Mouse (Mus musculus) stomach, embryonic 14.5 days (tissue): ENCODE results near the gene Haspin. TPM values are rescaled to one million over a fixed set of nuclear protein-coding genes. Genes with fewer than 3 reads are reported as not detected.
"Not testable (repeated sequence)": the region's sequence is repeated elsewhere in the genome, so short reads cannot be mapped to it uniquely, and the experiment has no call there.

Experiments used
- ATAC-seq: fragments of 200-750 bp; cut with Nextera tagmentation; 2 replicates; pipeline ENCODE4 v1.8.0; 2017; ENCODE audit warnings: low read depth, moderate TSS enrichment; ENCODE audit not compliant: insufficient number of reproducible peaks, insufficient read depth, low FRiP score
- H3K27ac ChIP-seq: fragments of 300-500 bp; sonication (generic); 2 replicates; pipeline ENCODE4 v1.5.1; 2014; ENCODE audit warnings: mild to moderate bottlenecking, low read length, moderate library complexity, mixed read lengths
- H3K27me3 ChIP-seq: fragments of 300-500 bp; sonication (generic); 2 replicates; pipeline ENCODE4 v1.6.1; 2014; ENCODE audit warnings: low read length, control low read depth, mixed read lengths; ENCODE audit not compliant: control insufficient read depth, insufficient read depth
- H3K36me3 ChIP-seq: fragments of 300-500 bp; sonication (generic); 2 replicates; pipeline ENCODE4 v1.6.1; 2014; ENCODE audit warnings: mild to moderate bottlenecking, control low read depth, low read length, moderate library complexity, mixed read lengths; ENCODE audit not compliant: control insufficient read depth, insufficient read depth
- H3K4me1 ChIP-seq: fragments of 300-500 bp; sonication (generic); 2 replicates; pipeline ENCODE4 v1.6.1; 2014; ENCODE audit warnings: low read length, control low read depth, mixed read lengths; ENCODE audit not compliant: control insufficient read depth, insufficient read depth
- H3K4me2 ChIP-seq: fragments of 300-500 bp; sonication (generic); replicated peaks from 2 replicates; pipeline ENCODE4 v1.6.1; 2014; ENCODE audit warnings: low read depth, low read length, control low read depth
- H3K4me3 ChIP-seq: fragments of 300-500 bp; sonication (generic); 2 replicates; pipeline ENCODE4 v1.5.1; 2014; ENCODE audit warnings: low read depth, low read length, control low read depth
- H3K9ac ChIP-seq: fragments of 300-500 bp; sonication (generic); replicated peaks from 2 replicates; pipeline ENCODE4 v1.6.1; 2014; ENCODE audit warnings: low read depth, mild to moderate bottlenecking, control low read depth, low read length, moderate library complexity, mixed read lengths
- H3K9me3 ChIP-seq: fragments of 300-500 bp; sonication (generic); 2 replicates; pipeline ENCODE4 v1.6.1; 2016; ENCODE audit warnings: low read depth, low read length, control low read depth; ENCODE audit not compliant: control insufficient read depth
- WGBS: fragments of 180-500 bp; shearing (Covaris S2); extraction: QIAGEN DNeasy Blood & Tissue Kit; methylation state at CpG from one replicate; pipeline ENCODE4 v1.1.7; 2014; 5-methylcytosine and 5-hydroxymethylcytosine counted together
- polyA plus RNA-seq: library from polyadenylated mRNA; unstranded; fragments of >200 nt; fragmentation: Nextera tagmentation; extraction: Ambion mirVana; gene quantifications from 2 replicates; pipeline ENCODE4 v1.2.1, GENCODE M21; 2014

Gene Haspin
- polyA plus RNA-seq, 1 experiment from 2014 or later = 14.2 TPM

DNA sequence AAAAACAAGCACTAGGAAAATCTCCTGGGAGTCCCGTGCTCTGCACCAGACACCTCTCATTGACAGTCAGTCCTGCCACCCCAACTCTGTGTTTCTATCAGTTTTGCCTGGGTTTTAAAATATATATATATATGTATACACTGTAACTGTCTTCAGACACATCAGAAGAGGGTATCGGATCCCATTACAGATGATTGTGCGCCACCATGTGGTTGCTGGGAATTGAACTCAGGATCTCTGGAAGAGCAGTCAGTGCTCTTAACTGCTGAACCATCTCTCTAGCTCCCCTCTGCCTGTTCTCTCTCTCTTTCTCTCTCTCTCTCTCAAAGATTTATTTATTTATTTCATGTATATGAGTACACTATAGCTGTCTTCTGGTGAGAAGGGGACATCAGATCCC is 30.7 kb downstream of the Haspin start:
- H3K9ac ChIP-seq, H3K4me2 ChIP-seq, H3K27me3 ChIP-seq, H3K36me3 ChIP-seq, H3K9me3 ChIP-seq, H3K4me1 ChIP-seq, H3K27ac ChIP-seq, H3K4me3 ChIP-seq, ATAC-seq: not testable (repeated sequence)
- 40% methylated on average over 3 of the region's 3 CpGs for WGBS

DNA sequence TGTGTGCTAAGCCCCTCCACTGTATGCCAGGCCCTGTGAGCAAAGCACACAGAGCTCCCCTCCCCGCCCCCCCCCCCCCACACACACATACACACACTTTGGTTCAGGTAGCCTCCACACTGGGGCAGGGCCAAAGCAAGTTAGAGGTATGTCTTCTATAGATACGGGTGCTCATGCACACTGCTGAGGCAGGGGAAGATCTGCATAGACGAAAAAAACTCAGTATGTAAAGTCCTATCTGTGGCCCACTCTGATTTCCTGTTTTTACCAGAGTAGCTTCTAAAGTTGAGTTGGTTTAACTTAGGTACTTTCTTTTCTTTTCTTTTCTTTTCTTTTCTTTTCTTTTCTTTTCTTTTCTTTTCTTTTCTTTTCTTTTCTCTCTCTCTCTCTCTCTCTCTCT is 32.8 kb downstream of the Haspin start:
- no peak for ATAC-seq
- WGBS = 73% methylated on average over 2 of the region's 3 CpGs
- no peaks in the 10 kb centered on the region for H3K27me3 ChIP-seq

DNA sequence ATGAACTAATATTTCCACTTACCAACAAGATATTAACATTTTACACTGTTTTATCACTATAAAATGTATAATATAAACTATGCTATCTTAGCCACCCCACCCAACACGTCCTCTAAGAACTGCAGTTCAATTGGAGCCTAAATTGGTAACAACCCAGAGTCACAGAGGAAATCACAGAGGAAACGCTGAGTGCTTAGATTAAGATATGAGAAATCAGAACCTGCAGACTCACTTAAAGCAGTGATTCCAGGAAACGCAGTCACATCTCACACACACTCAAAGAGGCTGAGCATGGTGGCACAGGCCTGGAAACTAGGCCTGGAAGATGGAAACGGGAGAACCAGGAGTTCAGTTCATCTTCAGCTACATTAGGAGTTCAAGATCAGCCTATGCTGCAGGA is 36.8 kb downstream of the Haspin start:
- H3K9me3 ChIP-seq = no peaks in the 10 kb centered on the region
- H3K36me3 ChIP-seq = no peaks in the 10 kb centered on the region
- ATAC-seq = no peak
- no peaks in the 10 kb centered on the region for H3K27me3 ChIP-seq
- WGBS = 72% methylated on average over 4 of the region's 4 CpGs
- H3K4me2 ChIP-seq = no peak overlapping the region
- H3K9ac ChIP-seq = no peak overlapping the region
- no peak overlapping the region for H3K4me3 ChIP-seq
- H3K4me1 ChIP-seq = no peaks in the 10 kb centered on the region
- H3K27ac ChIP-seq = no peak overlapping the region

More for the DNA sequence above, 32.8 kb downstream of the Haspin start:
- Histone ChIP-seq H3K4me3 (no peak overlapping the region), H3K9me3 (no peaks in the 10 kb centered on the region), H3K9ac (no peak overlapping the region), H3K36me3 (no peaks in the 10 kb centered on the region), H3K4me2 (no peak overlapping the region), H3K4me1 (no peaks in the 10 kb centered on the region), H3K27ac (no peak overlapping the region)

DNA sequence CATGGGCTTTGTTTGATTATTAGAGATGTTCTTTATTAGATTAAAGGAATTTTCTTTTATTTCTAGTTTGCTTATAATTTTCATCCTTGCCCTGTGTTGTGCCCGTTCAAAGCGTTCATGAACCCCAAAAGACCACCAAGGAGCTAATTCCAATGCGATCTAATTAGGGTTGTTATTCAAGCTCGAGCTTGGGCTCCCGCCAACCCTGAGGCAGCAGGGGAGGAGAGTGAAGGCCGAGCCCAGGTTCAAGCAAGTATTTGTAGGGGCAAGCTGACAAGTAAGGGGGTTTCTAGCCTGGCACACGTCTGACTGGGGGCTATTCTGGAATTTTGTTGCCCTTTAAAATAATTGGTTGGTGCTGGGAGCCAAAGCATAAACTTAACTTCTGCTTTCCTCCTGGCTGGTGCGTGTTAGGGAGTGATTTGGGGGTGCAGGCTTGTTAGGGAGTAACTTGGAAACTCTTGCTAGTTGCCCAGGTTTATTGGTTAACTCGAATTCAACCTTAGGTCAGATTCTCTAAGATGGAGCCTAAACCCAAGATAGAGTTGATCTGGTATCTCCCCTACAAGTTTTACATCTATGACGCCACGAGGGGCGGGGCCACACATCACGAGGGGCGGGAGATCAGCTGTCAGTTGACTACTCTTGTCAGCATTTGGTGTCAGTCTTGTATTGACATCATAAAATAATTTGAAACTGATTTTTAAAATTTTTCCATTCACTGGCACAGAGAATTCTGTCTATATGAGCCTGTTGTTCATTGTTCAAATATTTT is 37.9 kb downstream of the Haspin start:
- Histone ChIP-seq H3K4me3 (no peak overlapping the region), H3K9ac (no peak overlapping the region), H3K27ac (no peak overlapping the region), H3K27me3 (no peaks in the 10 kb centered on the region), H3K9me3 (no peaks in the 10 kb centered on the region), H3K4me2 (no peak overlapping the region), H3K36me3 (no peaks in the 10 kb centered on the region), H3K4me1 (no peaks in the 10 kb centered on the region)
- WGBS = 74% methylated on average over 14 of the region's 14 CpGs
- no peak for ATAC-seq

DNA sequence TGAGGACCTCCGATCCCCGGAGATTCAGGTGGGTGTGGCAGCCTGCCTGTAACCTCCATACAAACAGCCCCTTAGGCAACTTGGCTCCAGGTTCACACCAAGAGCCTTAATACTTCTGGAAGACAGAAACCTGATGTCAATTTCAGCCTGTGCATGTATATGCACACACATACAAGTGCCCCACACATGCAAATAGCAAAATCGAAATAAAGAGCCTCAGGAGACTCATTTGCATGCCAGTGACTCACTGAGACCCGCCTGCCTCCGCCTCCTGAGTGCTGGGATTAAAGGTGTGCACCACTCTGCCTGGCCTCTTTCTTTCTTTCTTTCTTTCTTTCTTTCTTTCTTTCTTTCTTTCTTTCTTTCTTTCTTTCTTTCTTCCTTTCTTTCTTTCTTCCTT is 39.2 kb downstream of the Haspin start:
- H3K4me3 ChIP-seq = no peak overlapping the region
- no peak for ATAC-seq
- H3K36me3 ChIP-seq = no peaks in the 10 kb centered on the region
- WGBS = 55% methylated on average over 5 of the region's 5 CpGs
- no peaks in the 10 kb centered on the region for H3K9me3 ChIP-seq
- H3K4me1 ChIP-seq = no peaks in the 10 kb centered on the region
- no peak overlapping the region for H3K9ac ChIP-seq
- H3K4me2 ChIP-seq = no peak overlapping the region
- H3K27me3 ChIP-seq = no peaks in the 10 kb centered on the region
- H3K27ac ChIP-seq = no peak overlapping the region

DNA sequence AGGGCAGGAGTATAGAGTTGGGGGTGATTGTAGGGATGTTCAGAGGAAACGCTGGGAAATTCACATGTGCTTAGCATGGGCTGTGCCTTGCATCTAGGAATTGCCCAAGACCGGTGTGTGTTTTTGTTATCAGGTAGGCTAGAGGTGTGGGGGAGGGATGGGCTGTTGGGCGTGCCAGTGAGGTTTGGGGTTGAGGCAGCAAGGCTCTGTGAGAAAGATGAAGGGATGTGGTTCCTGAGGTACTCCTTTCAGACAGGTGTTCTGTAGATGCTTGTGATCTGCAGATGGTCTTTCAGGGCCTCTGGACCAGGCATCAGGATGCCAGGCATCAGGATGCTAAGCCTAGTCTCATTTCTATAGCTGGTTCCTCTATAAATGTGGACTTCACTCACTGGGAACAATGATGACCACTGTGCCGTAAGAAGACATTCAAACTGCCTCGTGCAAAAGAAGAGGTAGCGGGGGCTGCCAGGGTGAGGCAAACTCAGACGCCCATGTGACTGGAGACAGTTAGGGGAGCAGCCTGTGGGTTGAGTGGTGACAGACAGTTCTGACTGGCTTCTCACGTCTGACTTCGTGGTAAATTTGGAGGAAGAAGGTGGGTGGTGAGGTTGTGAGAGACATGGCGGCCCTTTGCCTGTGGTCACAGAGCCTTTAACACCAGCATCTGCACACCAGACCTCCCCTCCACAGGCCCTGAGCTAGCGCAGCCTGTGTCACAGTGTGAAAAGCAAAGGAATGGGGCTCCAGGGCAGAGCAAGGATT is 43.7 kb downstream of the Haspin start:
- 81% methylated on average over 11 of the region's 11 CpGs for WGBS
- Histone ChIP-seq H3K27ac (no peak overlapping the region), H3K4me1 (no peaks in the 10 kb centered on the region)

DNA sequence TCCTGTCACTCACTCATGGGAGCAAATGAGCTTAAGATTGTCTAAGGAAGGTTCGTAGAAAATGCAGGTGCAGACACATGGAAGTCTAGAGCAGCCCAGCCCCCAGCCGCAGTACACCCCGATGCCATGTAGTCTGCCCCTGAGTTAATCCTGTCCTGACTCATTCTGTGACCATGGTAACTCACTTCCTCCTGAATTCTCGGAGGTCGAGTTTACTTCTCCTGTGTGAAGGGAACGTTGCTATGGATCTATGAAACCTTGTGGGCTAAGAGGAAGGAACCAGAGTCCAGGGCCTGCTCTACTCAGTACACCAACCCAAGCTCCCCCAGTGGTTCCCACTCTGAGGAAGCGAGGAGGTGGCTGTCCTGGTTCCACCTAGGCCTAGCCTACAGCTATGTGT is 45.2 kb downstream of the Haspin start:
- H3K4me2 ChIP-seq = no peak overlapping the region
- 67% methylated on average over 7 of the region's 7 CpGs for WGBS
- no peak for ATAC-seq

More for the DNA sequence above, 43.7 kb downstream of the Haspin start:
- Histone ChIP-seq H3K27me3 (no peaks in the 10 kb centered on the region), H3K4me2 (no peak overlapping the region), H3K4me3 (no peak overlapping the region), H3K36me3 (no peaks in the 10 kb centered on the region), H3K9me3 (no peaks in the 10 kb centered on the region), H3K9ac (no peak overlapping the region)
- ATAC-seq = no peak

DNA sequence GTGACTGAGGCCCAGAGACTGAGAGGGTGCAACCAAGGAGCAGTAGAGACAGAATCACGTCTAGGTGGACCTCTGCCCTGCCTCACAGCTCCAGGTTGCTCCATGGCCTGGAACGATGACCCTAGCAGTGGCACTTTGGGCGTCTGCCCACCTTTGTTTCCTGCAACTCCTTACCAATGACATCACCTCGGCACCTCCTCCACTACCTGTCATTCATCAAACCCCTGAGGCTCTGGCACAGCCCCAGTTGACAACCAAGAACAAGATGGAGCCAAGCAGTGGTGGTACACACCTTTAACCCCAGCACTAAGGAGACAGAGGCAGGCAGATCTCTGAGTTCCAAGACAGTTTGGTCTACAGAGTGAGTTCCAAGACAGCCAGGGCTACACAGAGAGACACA is 46.0 kb downstream of the Haspin start:
- Histone ChIP-seq H3K9ac (no peak overlapping the region), H3K4me2 (no peak overlapping the region), H3K4me1 (no peaks in the 10 kb centered on the region), H3K4me3 (no peak overlapping the region), H3K27me3 (no peaks in the 10 kb centered on the region), H3K36me3 (no peaks in the 10 kb centered on the region), H3K9me3 (no peaks in the 10 kb centered on the region), H3K27ac (no peak overlapping the region)
- no peak for ATAC-seq
- WGBS = 75% methylated on average over 4 of the region's 4 CpGs

More for the DNA sequence above, 45.2 kb downstream of the Haspin start:
- Histone ChIP-seq H3K9me3 (no peaks in the 10 kb centered on the region), H3K4me3 (no peak overlapping the region), H3K27me3 (no peaks in the 10 kb centered on the region), H3K4me1 (no peaks in the 10 kb centered on the region), H3K27ac (no peak overlapping the region), H3K36me3 (no peaks in the 10 kb centered on the region), H3K9ac (no peak overlapping the region)
